Mouse (Mus musculus) c-Kit-positive CD71-negative TER-119-negative erythroid progenitor cells, embryonic 14.5 days (primary cell): ENCODE results near the gene Prx.
"Not testable (repeated sequence)": the region's sequence is repeated elsewhere in the genome, so short reads cannot be mapped to it uniquely, and the experiment has no call there.

Experiments used
- DNase-seq: peaks from one replicate; pipeline ENCODE4 v3.0.0-alpha.2; 2013; ENCODE audit warnings: low read depth

Prx gene

DNA sequence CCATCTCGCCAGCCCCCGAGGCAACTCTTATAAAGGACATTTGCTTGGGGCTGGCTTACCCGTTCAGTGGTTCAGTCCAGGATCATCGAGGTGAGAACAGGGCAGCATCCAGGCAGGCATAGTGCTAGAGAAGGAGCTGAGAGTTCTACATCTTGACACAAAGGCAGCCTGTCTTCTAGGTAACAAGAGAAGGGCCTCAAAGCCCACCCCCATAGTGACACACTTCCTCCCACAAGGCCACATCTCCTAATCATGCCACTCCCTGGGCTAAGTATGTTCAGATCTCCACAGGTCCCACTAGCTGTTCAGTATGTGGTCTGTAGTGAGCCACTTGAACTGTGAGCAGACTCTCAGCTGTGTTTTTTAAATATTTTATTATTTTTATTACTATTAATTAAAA is 15.3 kb upstream of the Prx start:
- DNase-seq, result no peak

DNA sequence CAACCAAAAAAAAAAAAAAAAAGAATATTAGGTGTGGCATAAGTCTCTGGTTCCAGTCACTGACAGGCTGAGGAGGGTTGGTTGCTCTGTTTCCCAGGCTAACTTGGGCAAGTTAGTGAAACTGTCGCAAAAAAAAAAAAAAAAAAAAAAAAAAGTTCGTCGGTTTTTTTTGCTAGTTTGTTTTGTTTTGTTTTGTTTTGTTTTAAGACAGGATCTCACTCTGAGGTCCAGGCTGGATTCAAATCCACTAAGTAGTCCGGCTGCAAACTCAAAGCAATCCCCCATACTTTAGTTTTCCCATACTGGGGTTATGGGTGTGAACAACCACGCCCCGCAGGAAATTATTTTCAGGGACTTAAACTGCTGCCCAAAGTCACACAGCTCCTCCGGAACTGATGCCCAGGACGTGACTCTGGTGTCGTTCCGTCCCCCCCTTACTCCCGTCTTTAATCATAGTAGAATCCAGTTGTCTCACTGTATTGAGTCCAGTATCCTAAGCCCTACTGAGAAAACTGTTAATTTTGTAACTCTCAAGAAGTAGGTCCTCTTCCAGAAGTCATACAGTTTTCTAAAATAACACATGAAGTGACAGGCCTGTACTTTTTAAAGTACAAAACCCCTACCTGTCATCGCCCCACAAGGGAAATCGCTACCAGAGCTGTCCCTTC is 12.9 kb upstream of the Prx start:
- DNase-seq, result peak; percentile 53

DNA sequence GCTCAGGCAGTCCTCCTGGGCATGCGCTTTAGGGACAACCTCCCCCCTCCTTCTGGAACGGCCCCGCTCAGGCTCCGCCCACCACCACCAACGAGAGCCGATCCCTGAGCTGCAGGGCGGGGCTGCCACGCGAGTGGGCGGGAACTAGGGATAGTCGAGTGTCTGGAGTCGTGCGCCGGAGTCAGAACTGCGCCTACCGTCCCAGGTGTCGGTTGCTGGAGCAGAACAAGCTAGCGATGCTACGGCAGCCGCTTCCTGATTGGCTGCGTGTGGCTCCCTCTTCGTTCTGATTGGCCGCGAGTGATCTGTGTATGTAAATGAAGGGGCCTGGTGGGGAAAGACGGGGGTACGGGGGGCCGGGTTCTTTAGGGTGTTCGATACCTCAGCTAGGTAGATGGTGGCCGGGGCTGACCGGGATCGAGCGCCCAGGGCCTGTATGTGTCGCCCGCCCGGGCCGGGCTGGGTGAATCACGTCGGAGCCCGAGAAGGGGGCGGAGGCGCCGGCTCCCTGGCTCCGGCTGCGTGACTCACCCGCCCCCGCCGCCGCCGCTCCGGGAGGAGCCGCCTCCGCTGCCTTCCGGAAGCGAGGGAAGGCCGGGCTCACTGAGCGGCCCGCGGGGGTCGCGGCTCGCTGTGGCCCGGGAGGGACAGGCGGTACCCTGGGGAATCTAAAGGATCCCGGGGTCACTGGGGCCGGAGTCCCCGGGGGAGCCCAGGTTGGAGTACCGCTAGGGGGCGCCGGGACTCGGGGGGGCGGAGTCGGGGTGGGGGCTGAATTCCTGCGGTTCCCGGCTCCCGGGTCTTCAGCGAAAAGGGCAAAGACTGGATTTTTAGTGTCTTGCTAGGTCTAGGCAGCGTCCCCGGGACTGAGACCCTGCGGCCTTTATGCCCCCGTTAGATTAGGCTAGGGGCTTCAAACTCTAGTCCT is 12.1 kb upstream of the Prx start, which contains the start of gene Sertad1:
Gene Sertad1 (plus strand): TSS at position 141 of the 928 bp plus-strand sequence.
- peak; percentile 99 for DNase-seq

DNA sequence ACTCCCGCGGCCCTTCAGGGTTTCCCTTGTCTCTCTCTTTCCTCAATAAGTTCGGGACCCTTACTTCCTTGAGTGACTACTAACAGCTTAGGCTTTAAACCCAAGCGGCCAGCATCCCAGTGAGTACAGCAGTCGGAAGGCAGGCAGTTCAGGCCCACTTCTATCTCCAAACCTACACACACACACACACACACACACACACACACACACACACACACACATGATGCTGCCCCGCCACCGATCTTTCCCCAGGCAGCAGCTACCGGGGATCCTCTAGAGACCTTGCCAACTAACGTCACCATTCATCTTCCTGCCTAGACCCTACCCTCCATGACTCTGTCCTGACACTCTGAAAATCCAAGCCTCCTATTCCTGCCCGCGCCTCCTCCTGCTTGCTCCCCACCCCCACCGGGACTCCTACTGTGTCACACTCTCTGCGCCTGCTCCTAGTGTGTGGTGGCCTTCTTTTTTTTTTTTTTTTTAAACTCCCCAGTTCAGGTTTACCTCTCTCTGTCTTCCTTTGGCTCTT is 11.3 kb upstream of the Prx start:
- DNase-seq, result no peak

DNA sequence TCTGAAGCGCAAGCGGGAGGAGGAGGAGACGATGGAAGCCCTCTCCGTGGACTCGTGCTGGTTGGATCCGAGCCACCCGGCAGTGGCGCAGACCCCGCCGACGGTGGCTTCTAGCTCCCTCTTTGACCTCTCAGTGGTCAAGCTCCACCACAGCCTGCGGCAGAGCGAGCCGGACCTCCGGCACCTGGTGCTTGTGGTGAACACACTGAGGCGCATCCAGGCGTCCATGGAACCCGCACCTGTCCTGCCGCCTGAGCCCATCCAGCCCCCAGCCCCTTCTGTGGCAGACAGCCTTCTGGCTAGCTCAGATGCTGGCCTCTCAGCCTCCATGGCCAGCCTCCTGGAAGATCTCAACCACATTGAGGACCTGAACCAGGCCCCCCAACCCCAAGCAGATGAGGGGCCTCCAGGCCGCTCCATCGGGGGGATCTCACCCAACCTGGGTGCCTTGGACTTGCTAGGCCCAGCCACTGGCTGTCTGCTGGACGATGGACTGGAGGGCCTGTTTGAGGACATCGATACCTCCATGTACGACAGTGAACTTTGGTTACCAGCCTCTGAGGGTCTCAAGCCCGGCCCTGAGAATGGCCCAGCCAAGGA is 9.8 kb upstream of the Prx start:
- DNase-seq, result no peak

DNA sequence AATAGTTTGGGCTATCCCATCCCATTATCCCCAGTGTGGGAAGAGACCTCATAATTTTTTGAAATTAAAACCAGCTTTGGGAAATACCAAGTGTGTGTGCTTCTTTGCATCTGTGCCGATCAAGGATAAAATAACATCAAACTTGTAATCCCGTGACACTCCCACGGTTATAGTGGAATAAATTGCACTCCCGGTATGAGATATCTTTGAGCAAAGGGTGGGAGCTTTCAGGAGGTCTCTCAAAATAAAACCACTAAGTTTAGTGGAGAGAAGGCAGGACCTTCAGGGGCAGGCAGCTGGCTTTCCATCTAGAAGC is 8.9 kb upstream of the Prx start:
- no peak for DNase-seq

DNA sequence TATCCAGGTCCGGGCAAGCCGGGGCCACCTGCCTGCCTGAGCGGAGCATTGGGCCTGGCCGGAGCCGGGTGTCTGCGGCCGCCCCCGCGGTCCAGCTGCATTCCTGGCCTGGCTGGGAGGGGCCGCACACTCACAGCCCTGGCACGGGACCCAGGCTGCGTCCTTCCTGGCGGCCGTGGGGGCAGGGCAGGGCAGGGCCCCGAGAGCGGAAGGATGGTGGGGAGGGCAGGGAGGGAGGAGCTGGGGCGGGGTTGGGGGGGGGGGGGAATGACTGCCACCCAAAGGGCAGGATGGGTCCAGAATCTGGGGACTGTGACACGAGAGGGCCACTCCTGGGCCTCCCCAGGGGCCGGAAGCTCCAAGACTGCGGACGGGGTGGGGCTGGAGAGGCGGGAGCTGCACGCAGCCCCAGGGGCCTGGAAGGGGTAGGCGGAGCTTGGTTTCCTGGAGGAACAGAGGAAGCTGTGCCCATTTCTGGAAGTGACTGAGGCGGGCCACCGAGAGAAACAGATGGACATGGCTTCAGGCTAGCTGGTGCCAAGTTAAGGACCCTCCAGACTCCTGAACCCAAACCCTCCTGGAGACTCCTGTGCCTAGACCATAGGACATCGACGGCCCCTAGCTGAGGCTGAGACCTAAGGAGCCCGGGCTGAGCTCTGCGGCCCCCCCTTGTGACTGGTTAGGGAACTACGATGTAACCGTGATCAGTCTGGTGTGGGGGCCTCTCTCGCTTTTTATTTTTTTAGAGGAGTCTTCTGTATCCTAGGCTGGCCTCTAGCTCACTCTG is 8.4 kb upstream of the Prx start:
- DNase-seq, result peak; percentile 82

DNA sequence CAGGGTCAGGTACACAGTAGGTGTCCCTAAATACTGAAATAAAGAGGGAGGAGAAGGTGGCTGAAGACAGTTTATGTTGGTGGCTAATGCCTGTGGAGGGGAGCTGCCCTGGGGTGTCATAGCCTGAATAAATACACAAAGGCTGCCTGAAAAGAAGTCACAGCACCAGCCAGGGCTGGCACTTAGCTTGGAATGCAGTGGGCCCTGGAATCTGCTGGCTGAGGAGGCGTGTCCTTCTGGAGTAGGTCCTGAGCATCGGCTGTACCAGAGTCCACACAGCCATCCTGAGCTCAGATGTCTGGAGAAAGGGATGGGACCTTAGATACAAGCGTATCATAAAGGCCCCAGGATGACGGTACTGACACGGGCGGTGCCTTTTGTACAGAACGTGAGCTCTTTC is 7.3 kb upstream of the Prx start:
- no peak for DNase-seq

DNA sequence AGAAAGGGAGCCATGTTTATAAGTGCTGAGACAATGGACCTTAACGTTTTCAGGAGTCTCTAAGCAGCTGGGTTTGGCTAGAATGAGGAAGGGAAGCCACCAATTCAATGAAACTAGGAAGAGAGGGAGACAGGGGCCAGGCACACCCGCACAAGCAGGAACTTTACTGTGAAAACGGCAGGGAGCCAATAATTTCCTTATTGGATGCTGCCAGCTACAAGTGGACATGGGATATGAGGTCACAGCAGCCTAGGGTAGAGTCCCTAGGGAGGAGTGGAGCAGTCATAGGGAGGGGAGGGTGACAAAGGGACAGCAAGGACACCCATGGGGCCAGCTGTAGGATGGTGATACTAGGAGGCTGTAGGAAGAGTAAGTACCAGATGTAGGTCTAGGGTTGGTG is 6.1 kb upstream of the Prx start:
- DNase-seq, result no peak

DNA sequence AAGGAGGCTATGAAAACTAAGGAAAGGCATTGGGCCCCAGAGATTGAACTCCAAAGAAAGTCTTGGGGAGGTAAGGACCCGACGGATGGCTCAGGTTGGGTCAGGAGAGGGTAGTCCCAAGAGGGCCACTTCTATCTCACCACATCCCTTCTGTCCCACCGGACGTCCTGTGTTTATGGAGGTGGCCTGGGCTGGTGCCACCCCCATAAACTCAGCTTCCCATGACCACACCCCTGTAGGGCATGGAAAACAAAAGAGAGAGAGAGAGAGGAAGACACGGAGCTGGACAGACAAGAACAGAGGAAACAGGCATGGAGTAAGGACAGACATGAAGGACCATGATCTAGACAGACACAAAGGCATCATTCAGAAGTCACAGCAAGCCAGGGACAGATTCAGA is 5.7 kb upstream of the Prx start:
- DNase-seq, result no peak

DNA sequence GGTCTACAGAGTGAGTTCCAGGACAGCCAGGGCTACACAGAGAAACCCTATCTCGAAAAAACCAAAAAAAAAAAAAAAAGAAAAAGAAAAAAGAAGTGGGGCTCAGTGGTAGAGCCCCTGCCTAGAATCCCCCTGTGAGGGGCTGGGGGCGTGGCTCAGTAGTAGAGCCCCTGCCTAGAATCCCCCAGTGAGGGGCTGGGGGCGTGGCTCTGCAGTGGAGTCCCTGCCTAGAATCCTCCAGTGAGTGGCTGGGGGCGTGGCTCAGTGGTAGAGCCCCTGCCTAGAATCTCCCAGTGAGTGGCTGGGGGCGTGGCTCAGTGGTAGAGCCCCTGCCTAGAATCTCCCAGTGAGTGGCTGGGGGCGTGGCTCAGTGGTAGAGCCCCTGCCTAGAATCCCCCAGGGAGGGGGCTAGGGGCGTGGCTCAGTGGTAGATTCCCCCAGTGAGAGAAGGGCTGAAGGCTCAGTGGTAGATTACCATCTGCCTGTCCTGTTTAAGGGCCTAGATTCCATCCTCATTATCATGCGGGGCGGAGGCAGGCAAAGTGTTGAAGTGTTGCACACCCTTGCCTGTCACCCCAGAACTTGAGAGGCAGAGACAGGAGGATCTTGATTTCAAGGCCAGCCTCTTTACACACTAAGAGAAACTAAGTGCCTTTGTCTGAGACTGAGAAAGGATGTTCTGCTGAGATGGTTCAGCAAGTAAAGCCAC is 4.3 kb upstream of the Prx start:
- not testable (repeated sequence) for DNase-seq

DNA sequence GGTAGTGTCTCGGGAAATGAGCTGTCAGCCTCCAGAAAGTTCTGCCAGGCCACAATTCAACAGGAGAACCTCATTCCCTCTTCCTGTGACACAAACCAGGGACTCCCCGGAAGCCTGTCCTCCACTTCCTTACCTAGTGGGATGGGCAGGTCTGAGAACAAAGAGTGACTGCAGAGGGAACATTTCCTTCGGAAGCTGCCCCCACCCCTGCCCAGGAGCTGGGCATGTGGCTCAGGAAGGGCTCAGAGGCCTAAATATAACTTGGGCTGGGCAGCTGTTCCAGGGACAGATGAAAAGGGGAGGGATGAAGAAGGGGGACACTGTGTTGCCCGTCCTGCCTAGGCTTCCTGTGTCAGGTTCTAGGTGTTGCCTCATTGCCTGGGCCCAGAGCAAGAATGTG is 2.5 kb downstream of the Prx start:
- no peak for DNase-seq

DNA sequence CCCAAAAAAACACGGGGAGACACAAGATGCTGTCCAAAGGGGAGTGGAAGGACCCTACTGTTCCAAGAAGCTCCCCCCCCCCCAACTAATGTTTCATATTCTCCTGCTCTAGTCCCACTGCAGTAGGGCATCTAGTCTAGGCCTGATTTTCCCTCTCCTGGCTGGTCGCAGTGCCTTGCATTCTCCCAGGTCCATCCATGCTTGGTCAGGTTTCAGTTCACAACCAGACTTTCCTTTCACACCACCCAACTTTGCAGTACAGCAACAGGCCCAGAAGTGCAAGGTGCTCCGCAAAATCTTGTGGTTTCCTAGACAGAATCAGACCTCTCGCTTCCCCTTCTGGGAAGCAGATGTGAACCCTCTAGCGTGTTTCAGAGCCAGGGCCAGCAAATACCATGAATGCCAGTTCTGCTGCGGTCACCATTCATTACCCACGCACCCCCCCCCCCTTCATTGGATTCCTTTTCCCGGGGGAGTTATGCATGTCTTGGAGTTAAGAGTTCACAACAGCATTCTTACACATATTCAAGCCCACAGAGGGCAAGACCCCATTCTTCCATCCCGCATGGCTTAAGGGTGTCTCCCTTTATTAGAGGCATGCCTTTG is 7.7 kb downstream of the Prx start:
- DNase-seq, result no peak

DNA sequence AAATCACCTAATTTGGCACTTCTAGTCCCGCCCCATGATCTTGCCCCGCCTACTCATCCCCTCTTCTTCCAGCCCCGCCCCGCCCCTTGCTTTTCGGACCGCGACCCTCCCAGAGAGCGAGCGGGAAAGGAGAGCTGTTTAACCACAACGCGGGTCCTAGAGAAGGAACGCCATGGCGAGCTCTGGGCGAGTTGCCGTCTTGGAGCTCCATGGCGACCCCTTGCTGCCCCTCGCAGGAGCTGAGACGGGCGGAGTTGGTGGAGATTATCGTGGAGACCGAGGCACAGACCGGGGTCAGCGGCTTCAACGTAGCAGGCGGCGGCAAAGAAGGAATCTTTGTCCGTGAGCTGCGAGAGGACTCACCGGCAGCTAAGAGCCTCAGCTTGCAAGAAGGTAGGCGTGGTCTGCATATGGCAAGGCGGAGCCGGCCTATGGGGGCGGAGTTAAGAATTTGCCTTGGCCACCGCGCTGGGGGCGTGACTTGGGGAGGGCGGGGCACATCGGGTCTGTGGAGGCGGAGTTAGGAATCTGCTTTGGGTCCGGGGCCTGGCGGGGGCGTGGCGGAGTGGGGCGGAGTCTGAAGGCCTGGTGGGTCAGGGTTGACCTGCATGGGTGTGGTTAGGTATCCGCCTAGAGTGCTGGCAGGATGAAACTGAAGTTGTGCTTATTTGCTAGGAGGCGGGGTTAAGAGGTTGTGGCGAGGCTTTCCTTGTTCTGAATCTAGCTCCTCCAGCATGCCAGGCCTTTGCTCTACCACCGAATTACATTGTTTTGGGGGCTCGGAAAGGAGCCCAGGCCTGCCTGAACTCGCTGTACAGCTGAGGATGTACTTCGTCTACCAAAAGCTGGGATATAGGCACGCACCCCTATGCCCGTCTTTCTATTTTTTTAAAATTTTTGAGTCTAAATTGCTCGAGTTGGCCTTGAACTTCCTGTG is 8.9 kb downstream of the Prx start:
- peak; percentile 98 for DNase-seq

DNA sequence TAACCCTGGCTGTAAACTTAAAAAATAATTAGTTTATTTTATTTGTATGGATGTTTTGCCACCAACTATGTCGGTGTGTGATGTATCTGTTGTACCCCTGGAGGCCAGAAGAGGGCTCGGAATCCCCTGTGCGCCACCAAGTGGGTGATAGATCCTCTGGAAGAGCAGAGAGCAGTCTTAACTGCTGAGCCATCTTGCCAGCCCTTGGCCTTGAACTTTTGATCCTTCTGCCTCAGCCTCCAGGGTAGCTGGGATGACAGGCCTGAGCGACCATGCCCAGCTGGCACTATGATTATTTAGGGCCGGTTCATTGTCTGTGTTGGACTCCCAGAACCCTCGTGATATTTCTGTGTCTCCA is 9.5 kb downstream of the Prx start:
- peak; percentile 63 for DNase-seq

DNA sequence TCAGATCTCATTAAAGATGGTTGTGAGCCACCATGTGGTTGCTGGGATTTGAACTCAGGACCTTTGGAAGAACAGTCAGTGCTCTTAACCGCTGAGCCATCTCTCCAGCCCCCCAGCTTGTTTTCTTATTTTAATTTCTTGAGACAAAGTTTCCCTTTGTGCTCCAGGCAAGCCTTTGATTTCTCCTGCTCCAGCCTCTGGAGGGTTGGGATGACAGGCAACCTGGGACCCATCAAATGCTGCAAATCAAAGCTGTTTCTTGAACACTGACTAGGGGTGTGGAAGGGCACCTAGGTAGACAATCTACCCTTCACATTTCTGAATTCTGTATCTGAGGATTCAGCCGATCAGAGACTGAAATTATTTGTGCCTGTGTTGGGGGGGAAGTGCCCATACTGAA is 11.7 kb downstream of the Prx start:
- DNase-seq, result no peak

DNA sequence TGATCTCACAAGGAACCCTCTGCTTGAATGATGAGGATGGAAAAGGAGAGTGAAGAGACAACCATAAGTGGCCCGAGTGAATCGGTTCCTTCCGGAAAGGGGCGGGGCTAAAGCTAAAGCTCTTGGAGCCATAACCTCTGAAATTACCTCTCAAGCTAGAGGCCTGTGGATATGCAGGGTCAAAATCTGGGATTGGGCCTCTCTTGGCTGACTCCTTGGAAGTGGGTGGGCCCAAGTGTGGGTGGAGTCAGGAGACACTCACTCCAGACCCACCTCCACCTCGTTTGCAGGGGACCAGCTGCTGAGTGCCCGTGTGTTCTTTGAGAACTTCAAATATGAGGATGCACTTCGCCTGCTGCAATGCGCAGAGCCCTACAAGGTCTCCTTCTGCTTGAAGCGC is 15.8 kb downstream of the Prx start:
- no peak for DNase-seq

DNA sequence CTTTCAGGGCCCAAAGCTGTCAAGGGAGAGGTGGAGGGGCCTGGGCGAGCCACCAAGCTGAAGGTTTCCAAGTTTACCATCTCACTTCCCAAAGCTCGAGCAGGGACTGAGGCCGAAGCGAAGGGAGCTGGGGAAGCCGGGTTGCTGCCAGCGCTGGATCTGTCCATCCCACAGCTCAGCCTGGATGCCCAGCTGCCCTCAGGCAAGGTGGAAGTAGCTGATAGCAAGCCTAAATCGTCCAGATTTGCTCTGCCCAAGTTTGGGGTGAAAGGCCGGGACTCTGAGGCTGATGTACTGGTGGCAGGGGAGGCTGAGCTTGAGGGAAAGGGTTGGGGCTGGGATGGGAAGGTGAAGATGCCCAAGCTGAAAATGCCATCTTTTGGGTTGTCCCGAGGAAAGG is 19.2 kb downstream of the Prx start:
- no peak for DNase-seq

DNA sequence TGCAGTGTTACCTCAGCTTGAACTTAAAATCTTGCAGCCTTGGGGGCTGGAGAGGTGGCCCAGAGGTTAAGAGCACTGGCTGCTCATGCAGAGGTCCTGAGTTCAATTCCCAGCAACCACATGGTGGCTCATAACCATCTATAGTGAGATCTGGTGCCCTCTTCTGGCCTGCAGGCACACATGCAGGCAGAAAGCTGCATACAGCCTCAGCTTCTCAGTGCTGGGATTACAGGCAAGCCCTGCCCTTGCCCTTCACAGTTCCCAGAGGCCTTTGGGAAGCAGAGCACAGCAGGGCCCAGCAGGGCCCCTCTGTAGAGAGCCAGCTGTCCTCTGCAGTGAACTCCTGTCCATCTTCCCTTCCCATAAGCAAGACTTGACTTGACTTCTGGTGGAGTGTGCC is 21.0 kb downstream of the Prx start:
- no peak for DNase-seq

DNA sequence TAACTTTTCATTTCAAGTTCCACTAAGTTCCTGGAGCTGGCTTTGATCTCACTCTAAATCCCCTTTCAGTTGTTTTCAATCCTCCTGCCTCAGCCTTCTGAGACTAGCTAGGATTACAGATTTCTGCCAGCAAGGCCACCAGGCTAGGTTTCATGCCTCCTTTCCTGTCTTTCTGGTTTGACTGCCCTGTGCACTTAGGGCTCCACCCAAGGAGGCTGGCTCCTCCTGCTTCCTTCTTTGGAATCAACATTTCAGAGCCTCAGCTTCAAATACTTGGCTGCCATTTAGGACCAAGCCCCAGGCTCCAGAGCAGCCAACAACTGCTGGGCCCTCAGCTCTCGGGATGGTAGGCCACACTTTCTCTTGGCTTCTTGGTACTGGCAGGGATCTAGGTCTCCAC is 21.5 kb downstream of the Prx start:
- no peak for DNase-seq
